Mouse (Mus musculus): ENCODE results near the gene Serpinb3a. TPM values are rescaled to one million over a fixed set of nuclear protein-coding genes. Genes with fewer than 3 reads are reported as not detected.
"Not testable (repeated sequence)": the region's sequence is repeated elsewhere in the genome, so short reads cannot be mapped to it uniquely, and the experiment has no call there.

Serpinb3a gene
- not detected in 2 replicates for polyA plus RNA-seq (2011; ENCODE audit: insufficient read length, low read depth, missing spikeins)

DNA sequence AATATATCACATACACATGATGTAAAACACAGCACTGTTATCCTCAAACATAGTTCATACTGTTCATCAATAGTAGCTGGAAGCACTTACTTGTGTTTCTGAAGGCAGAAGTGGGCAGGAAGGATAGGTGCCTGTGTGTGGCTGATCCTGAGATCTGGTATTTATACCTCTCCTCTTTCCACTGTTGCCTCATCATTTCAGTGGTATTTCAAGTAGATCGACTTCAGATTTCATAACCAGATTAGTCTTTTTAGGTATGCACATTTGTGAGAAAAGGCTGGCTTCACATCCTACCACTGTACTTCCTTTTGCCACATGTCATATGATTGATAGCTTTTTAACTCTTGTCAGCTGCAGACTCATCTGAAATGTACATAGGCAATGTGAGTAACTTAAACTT lies at the start of gene Serpinb3a:
Serpinb3a (minus strand) TSS at position 101 of the 400 bp plus-strand sequence.
- Histone ChIP-seq H3K27ac (ENCODE audit: insufficient read depth, low read length) (no peak within 1 kb of the TSS), H3K4me1 (ENCODE audit: control insufficient read depth, insufficient read depth, low read length) (no peaks in the 10 kb centered on the region), H3K4me3 (ENCODE audit: insufficient read depth, low read length) (no peak within 1 kb of the TSS)
- no peak for TF ChIP-seq CTCF (IDR thresholded peaks at IDR 0.05; ENCODE audit: borderline replicate concordance, insufficient read depth, low read length)
- no peak for TF ChIP-seq POLR2A (IDR thresholded peaks at IDR 0.05; ENCODE audit: low read depth, low read length)

DNA sequence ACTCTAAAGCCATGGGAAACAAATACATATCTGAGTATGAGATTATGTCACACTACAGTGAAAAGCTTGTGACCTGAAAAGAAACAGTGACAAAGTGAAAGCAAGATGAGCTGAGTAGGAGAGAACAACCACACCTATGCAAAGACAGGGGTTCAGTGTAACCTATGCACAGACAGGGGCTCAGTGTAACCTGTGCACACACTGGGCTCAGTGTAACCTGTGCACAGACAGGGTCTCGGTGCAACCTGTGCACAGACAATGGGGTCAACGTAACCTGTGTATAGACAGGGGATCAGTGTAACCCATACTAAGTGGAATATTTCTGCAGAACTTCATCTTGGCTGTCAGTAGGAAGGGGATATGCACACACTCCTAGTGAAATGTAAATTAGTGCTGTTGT lies 46.3 kb upstream of the Serpinb3a start:
- no peak overlapping the region for H3K27ac ChIP-seq (ENCODE audit: insufficient read depth, low read length)
- no peak for TF ChIP-seq POLR2A (IDR thresholded peaks at IDR 0.05; ENCODE audit: low read depth, low read length)
- no peak for TF ChIP-seq CTCF (IDR thresholded peaks at IDR 0.05; ENCODE audit: borderline replicate concordance, insufficient read depth, low read length)
- H3K4me1 ChIP-seq (ENCODE audit: control insufficient read depth, insufficient read depth, low read length), result no peaks in the 10 kb centered on the region
- no peak overlapping the region for H3K4me3 ChIP-seq (ENCODE audit: insufficient read depth, low read length)

DNA sequence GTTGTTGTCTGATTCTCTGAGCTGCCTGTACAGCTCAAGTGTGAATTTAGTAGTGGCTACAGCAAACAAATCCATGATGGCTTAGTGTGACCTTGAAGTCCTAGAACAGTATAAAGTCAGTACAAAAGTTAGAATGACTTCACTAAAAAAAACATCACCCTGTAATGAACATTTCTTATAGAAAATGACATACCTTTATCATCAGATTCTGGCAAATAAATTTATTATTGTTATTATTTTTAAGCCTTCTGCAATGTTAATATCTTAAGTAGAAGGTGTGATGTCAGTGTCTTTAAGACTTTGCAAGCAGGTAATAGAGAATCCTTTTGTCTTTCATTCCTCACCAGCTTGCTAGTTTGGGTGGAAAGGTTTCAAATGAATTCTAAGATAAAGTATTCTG lies 31.3 kb upstream of the Serpinb3a start, which contains the start of gene Serpinb3d:
Serpinb3d (minus strand) TSS at position 101 of the 400 bp plus-strand sequence.
- H3K4me3 ChIP-seq (ENCODE audit: insufficient read depth, low read length), result no peak within 1 kb of the TSS
- TF ChIP-seq CTCF (IDR thresholded peaks at IDR 0.05; ENCODE audit: borderline replicate concordance, insufficient read depth, low read length) (no peak), POLR2A (IDR thresholded peaks at IDR 0.05; ENCODE audit: low read depth, low read length) (no peak)
- no peaks in the 10 kb centered on the region for H3K4me1 ChIP-seq (ENCODE audit: control insufficient read depth, insufficient read depth, low read length)
- H3K27ac ChIP-seq (ENCODE audit: insufficient read depth, low read length), result no peak within 1 kb of the TSS

DNA sequence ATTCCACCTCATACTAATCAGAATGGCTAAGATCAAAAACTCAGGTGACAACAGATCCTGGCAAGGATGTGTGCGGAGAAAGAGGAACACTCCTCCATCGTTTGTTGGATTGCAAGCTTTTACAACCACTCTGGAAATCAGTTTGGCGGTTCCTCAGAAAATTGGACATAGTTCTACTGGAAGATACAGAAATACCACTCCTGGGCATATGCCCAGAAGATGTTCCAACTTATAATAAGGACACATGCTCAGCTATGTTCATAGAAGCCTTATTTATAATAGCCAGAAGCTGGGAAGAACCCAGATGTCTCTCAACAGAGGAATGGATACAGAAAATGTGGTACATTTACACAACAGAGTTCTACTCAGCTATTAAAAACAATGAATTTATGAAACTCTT lies 17.9 kb downstream of the Serpinb3a start:
- H3K27ac ChIP-seq (ENCODE audit: insufficient read depth, low read length); H3K4me3 ChIP-seq (ENCODE audit: insufficient read depth, low read length); H3K4me1 ChIP-seq (ENCODE audit: control insufficient read depth, insufficient read depth, low read length): not testable (repeated sequence)

DNA sequence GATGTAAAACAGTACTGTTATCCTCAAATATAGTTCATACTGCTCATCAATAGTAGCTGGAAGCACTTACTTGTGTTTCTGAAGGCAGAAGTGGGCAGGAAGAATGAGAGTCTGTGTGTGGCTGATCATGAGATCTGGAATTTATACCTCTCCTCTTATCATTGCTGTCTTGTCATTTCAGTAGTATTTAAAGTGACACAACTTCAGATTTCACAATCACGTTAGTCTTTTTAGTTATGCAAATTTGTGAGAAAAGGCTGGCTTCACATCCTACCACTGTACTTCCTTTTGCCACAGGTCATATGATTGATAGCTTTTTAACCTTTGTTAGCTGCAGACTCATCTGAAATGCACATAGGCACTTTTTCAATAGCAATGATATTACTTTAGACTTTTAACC lies 26.2 kb downstream of the Serpinb3a start:
- H3K27ac ChIP-seq (ENCODE audit: insufficient read depth, low read length), result no peak overlapping the region
- no peak for TF ChIP-seq POLR2A (IDR thresholded peaks at IDR 0.05; ENCODE audit: low read depth, low read length)
- no peak for TF ChIP-seq CTCF (IDR thresholded peaks at IDR 0.05; ENCODE audit: borderline replicate concordance, insufficient read depth, low read length)
- H3K4me1 ChIP-seq (ENCODE audit: control insufficient read depth, insufficient read depth, low read length), result no peaks in the 10 kb centered on the region
- no peak overlapping the region for H3K4me3 ChIP-seq (ENCODE audit: insufficient read depth, low read length)

DNA sequence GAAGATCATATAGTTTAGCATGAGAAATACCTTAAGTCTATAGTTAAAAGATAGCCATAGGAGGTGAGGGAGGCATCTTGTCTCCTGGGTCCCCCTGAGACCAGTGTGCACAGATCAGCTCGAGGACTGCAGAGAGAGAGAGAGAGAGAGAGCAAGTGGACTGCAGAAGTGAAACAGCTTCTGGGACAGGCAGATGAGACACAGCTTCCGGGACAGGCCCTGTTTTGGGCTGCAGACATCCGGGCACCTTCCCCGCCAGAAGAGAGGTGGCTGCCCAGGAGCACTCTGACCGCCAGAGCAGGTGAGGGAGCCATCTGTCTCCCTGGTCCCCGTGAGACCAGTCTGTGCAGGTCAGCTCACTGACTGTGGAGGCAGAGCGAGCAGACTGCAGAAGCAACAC lies 36.9 kb downstream of the Serpinb3a start:
- Histone ChIP-seq H3K4me3 (ENCODE audit: insufficient read depth, low read length) (no peak overlapping the region), H3K27ac (ENCODE audit: insufficient read depth, low read length) (no peak overlapping the region), H3K4me1 (ENCODE audit: control insufficient read depth, insufficient read depth, low read length) (no peaks in the 10 kb centered on the region)
- TF ChIP-seq CTCF (IDR thresholded peaks at IDR 0.05; ENCODE audit: borderline replicate concordance, insufficient read depth, low read length) (no peak), POLR2A (IDR thresholded peaks at IDR 0.05; ENCODE audit: low read depth, low read length) (no peak)

DNA sequence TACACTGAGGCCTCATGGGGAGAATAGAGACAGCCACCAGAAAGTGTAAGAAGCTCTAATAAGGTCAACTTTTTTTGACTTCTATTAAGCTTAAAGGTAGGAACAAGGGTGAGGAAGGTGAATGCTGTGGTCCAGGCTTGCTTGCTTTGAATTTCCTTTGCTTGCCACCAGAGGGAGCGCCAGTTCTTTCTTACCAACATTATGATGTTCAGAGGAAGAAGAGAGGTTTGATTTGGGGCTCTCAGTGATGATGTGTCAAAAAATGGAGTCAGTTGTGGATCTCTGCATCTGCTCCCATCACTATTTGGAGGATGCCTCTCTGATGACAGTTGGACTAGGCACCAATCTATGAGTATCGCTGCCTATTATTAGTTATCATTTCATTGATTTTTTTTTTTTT lies 37.6 kb downstream of the Serpinb3a start:
- H3K4me3 ChIP-seq (ENCODE audit: insufficient read depth, low read length), result no peak overlapping the region
- no peaks in the 10 kb centered on the region for H3K4me1 ChIP-seq (ENCODE audit: control insufficient read depth, insufficient read depth, low read length)
- H3K27ac ChIP-seq (ENCODE audit: insufficient read depth, low read length), result no peak overlapping the region
- TF ChIP-seq POLR2A (IDR thresholded peaks at IDR 0.05; ENCODE audit: low read depth, low read length) (no peak), CTCF (IDR thresholded peaks at IDR 0.05; ENCODE audit: borderline replicate concordance, insufficient read depth, low read length) (peak; percentile 25; the same call in 1 of the 2 replicates)

DNA sequence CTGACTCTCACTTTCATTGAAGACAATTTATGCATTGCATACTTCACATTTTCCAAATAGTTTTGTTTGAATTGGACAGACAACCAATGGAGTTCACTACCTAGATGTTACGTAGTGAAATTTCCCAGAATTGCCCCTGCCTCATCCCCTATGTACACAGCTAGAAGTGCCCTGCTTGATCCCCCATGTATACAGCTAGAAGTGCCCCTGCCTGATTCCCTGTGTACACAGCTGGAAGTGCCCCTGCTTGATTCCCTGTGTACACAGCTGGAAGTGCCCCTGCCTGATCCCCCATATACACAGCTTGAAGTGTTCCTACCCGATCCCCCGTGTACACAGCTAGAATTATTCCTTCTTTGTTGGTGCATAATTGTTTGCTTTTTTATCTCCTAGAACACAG lies 45.8 kb downstream of the Serpinb3a start:
- Histone ChIP-seq H3K4me3 (ENCODE audit: insufficient read depth, low read length) (no peak overlapping the region), H3K27ac (ENCODE audit: insufficient read depth, low read length) (no peak overlapping the region), H3K4me1 (ENCODE audit: control insufficient read depth, insufficient read depth, low read length) (no peaks in the 10 kb centered on the region)
- TF ChIP-seq POLR2A (IDR thresholded peaks at IDR 0.05; ENCODE audit: low read depth, low read length) (no peak), CTCF (IDR thresholded peaks at IDR 0.05; ENCODE audit: borderline replicate concordance, insufficient read depth, low read length) (no peak)

DNA sequence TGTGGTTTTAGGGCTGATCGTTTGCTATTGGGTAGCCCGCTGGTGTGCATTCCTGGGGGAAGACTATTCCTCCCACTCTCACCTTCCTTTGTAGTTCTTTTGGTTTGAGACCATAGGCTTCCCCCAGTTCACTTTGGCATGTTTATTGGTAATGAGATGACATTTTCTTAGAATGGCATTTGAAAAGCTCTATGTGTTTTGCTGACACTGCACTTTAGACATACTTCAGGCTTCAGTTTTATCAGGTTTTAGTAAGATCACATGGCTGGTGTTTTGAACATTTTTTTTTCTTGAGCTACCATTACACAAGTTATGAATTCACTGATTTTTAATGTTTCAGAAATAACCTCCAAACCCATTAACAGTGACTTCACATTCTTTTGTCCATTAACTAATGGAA lies 50.3 kb downstream of the Serpinb3a start:
- H3K4me3 ChIP-seq (ENCODE audit: insufficient read depth, low read length), result no peak overlapping the region
- H3K4me1 ChIP-seq (ENCODE audit: control insufficient read depth, insufficient read depth, low read length), result no peaks in the 10 kb centered on the region
- no peak overlapping the region for H3K27ac ChIP-seq (ENCODE audit: insufficient read depth, low read length)
- TF ChIP-seq CTCF (IDR thresholded peaks at IDR 0.05; ENCODE audit: borderline replicate concordance, insufficient read depth, low read length) (no peak), POLR2A (IDR thresholded peaks at IDR 0.05; ENCODE audit: low read depth, low read length) (no peak)

DNA sequence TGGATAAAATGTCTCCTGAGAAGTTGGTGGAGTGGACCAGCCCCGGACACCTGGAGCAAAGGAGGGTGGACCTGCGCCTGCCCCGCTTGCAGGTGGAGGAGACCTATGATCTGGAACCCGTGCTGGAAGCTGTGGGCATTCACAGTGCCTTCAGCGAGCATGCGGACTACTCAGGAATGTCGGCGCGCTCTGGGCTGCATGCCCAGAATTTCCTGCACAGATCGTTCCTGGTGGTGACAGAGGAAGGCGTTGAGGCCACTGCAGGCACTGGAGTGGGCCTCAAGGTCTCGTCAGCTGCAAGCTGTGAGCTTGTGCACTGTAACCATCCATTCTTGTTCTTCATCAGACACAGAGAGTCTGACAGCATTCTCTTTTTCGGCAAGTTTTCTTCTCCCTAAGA lies 51.7 kb downstream of the Serpinb3a start:
- H3K4me3 ChIP-seq (ENCODE audit: insufficient read depth, low read length), result no peak overlapping the region
- H3K4me1 ChIP-seq (ENCODE audit: control insufficient read depth, insufficient read depth, low read length), result no peaks in the 10 kb centered on the region
- no peak overlapping the region for H3K27ac ChIP-seq (ENCODE audit: insufficient read depth, low read length)
- TF ChIP-seq POLR2A (IDR thresholded peaks at IDR 0.05; ENCODE audit: low read depth, low read length) (no peak), CTCF (IDR thresholded peaks at IDR 0.05; ENCODE audit: borderline replicate concordance, insufficient read depth, low read length) (no peak)

Other genes starting within 250 kb of the Serpinb3a start
- not detected in 2 replicates for gene Serpinb5, start 191.1 kb downstream of the Serpinb3a start, polyA plus RNA-seq (2011; ENCODE audit: insufficient read length, low read depth, missing spikeins)
- not detected in 2 replicates for gene Serpinb12, start 117.9 kb downstream of the Serpinb3a start, polyA plus RNA-seq (2011; ENCODE audit: insufficient read length, low read depth, missing spikeins)
- not detected in 2 replicates for gene Serpinb13, start 71.3 kb downstream of the Serpinb3a start, polyA plus RNA-seq (2011; ENCODE audit: insufficient read length, low read depth, missing spikeins)
- not detected in 2 replicates for gene Serpinb3d, start 31.2 kb upstream of the Serpinb3a start, polyA plus RNA-seq (2011; ENCODE audit: insufficient read length, low read depth, missing spikeins)
- gene Serpinb3b, start 226.1 kb upstream of the Serpinb3a start, polyA plus RNA-seq (2011; ENCODE audit: insufficient read length, low read depth, missing spikeins), result not detected in 2 replicates
- not detected in 2 replicates for gene Serpinb3c, start 226.1 kb upstream of the Serpinb3a start, polyA plus RNA-seq (2011; ENCODE audit: insufficient read length, low read depth, missing spikeins)

Measured in embryonic fibroblast, embryonic 13.5 days (primary cell).